Mouse (Mus musculus): ENCODE data around the gene Epn1. TPM values are rescaled to one million over a fixed set of nuclear protein-coding genes. Genes with fewer than 3 reads are reported as not detected.
A peak's percentile ranks its signal among the peaks of the same experiment; 100 is the strongest.

The Epn1 gene
- total and polyA plus RNA-seq, 3 experiments = 75.5 to 147 TPM; not detected in 1

- TF ChIP-seq SMC3 (IDR thresholded peaks at IDR 0.05; ENCODE audit: low read depth, low read length) (no peak), ZKSCAN1 (IDR thresholded peaks at IDR 0.05; ENCODE audit: low read depth, low read length) (no peak), ZNF384 (IDR thresholded peaks at IDR 0.05; ENCODE audit: low read depth, low read length) (no peak)
Observed at GRCm38 (mm10) chr7:5062360-5063001, 17.6 kb upstream of the Epn1 start (continued).

- no peak for TF ChIP-seq TCF12 (IDR thresholded peaks at IDR 0.05; ENCODE audit: low read depth, low read length)
- no peak for TF ChIP-seq CHD1 (IDR thresholded peaks at IDR 0.05; ENCODE audit: low read depth, low read length)
- TF ChIP-seq ZNF384 (IDR thresholded peaks at IDR 0.05; ENCODE audit: low read depth, low read length) = peak; percentile 65
- TF ChIP-seq CHD2 (IDR thresholded peaks at IDR 0.05; ENCODE audit: low read length) = no peak
Observed at GRCm38 (mm10) chr7:5064886-5065285, 15.1 kb upstream of the Epn1 start.

DNA sequence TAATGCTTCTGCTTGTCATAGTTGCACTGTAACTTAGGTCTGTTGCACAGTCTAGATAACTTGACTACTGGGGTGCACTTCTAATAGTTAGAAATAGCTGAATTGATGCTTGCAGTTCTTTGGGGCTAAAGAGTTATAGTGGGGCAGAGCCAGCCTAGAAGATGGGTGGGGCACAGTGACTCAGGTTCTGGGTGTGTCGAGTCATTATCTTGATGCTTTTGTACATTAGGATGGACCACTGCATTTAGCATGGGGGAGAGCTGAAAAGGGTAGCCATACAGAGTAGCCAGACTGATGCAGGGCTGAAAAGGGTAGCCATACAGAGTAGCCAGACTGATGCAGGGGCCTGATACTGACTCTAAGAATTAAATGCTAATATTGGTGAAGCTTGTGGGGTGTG lies 6.4 kb upstream of the Epn1 start:
- Histone ChIP-seq H3K9ac (ENCODE audit: control insufficient read depth, low read depth, low read length, poor library complexity, severe bottlenecking) (no peak overlapping the region), H3K27me3 (ENCODE audit: control insufficient read depth in 1 of 2, insufficient read depth in 2 of 2, low read length in 2 of 2) (no peaks in the 10 kb centered on the region), H3K79me2 (ENCODE audit: control insufficient read depth, insufficient read depth, low read length, poor library complexity) (peaks cover 26% of the 10 kb centered on the region), H3K4me1 (ENCODE audit: control insufficient read depth in 1 of 2, insufficient read depth in 2 of 2, low read length in 2 of 2) (peaks cover 12 to 32% of the 10 kb centered on the region in 2 experiments), H3K4me3 (ENCODE audit: control insufficient read depth in 1 of 2, insufficient read depth in 1 of 2, low read depth in 2 of 2, low read length in 2 of 2) (no peak overlapping the region), H3K9me3 (replicated peaks; ENCODE audit: insufficient read depth, low read length) (no peaks in the 10 kb centered on the region), H3K36me3 (ENCODE audit: control insufficient read depth in 1 of 2, insufficient read depth in 2 of 2, low read length in 2 of 2) (peaks cover 48 to 50% of the 10 kb centered on the region in 2 experiments), H3K27ac (ENCODE audit: control insufficient read depth, low read depth, low read length) (no peak overlapping the region)
- no peak for TF ChIP-seq ELF1 (IDR thresholded peaks at IDR 0.05; ENCODE audit: low read depth, low read length)
- no peak for TF ChIP-seq SIN3A (IDR thresholded peaks at IDR 0.05; ENCODE audit: low read length)
- TF ChIP-seq CHD1 (IDR thresholded peaks at IDR 0.05; ENCODE audit: low read depth, low read length) = no peak
- peak; percentile 52; the same call in 1 of the 2 replicates for TF ChIP-seq GATA1 (IDR thresholded peaks at IDR 0.05; ENCODE audit: low read depth, low read length)
- no peak for TF ChIP-seq SMC3 (IDR thresholded peaks at IDR 0.05; ENCODE audit: low read depth, low read length)
- no peak for TF ChIP-seq GABPA (IDR thresholded peaks at IDR 0.05; ENCODE audit: low read depth, low read length)
- no peak for TF ChIP-seq MEF2A (IDR thresholded peaks at IDR 0.05; ENCODE audit: extremely low read depth, insufficient replicate concordance, low read depth, low read length, poor library complexity, severe bottlenecking)
- 0 out of 4 replicates have a peak, but pooled peaks of 1 of the 2 experiments have one; percentile 17 for TF ChIP-seq POLR2A (IDR thresholded peaks at IDR 0.05; ENCODE audit: control insufficient read depth in 1 of 2, insufficient read depth in 1 of 2, low read depth in 1 of 2, low read length in 2 of 2, poor library complexity in 1 of 2)
- peak; percentile 62 for DNase-seq (ENCODE audit: low read depth, low spot score)

More at GRCm38 (mm10) chr7:5064886-5065285, 15.1 kb upstream of the Epn1 start:
- no peak overlapping the region for H3K27ac ChIP-seq (ENCODE audit: control insufficient read depth, low read depth, low read length)
- no peak overlapping the region for H3K4me3 ChIP-seq (ENCODE audit: control insufficient read depth in 1 of 2, insufficient read depth in 1 of 2, low read depth in 2 of 2, low read length in 2 of 2)
- no peak for DNase-seq (ENCODE audit: low read depth, low spot score)
- no peak overlapping the region; the same call in 1 of the 2 replicates for H3K9ac ChIP-seq (ENCODE audit: control insufficient read depth, low read depth, low read length, poor library complexity, severe bottlenecking)
- H3K9me3 ChIP-seq (replicated peaks; ENCODE audit: insufficient read depth, low read length) = no peaks in the 10 kb centered on the region
- peaks cover 69% of the 10 kb centered on the region for H3K79me2 ChIP-seq (ENCODE audit: control insufficient read depth, insufficient read depth, low read length, poor library complexity)
- peaks cover 15 to 30% of the 10 kb centered on the region in 2 experiments for H3K36me3 ChIP-seq (ENCODE audit: control insufficient read depth in 1 of 2, insufficient read depth in 2 of 2, low read length in 2 of 2)
- peaks cover 2 to 17% of the 10 kb centered on the region in 2 experiments for H3K4me1 ChIP-seq (ENCODE audit: control insufficient read depth in 1 of 2, insufficient read depth in 2 of 2, low read length in 2 of 2)
- H3K27me3 ChIP-seq (ENCODE audit: control insufficient read depth in 1 of 2, insufficient read depth in 2 of 2, low read length in 2 of 2) = no peaks in the 10 kb centered on the region

All from MEL (cell line).